Mouse (Mus musculus) frontal cortex, postnatal 25 days (tissue): ENCODE data around the gene Gm26566.
A peak's percentile ranks its signal among the peaks of the same experiment; 100 is the strongest.
"Not testable (repeated sequence)": the region's sequence is repeated elsewhere in the genome, so short reads cannot be mapped to it uniquely, and the experiment has no call there.

Experiments
- DNase-seq, 2 experiments: peaks; one replicate each; pipeline ENCODE4 v3.0.0; 2022; ENCODE audit warnings: low spot score in 2 of 2

The Gm26566 gene

GRCm38 (mm10) chr4:88739036-88739435 is 17.4 kb downstream of the Gm26566 start:
- no peak for DNase-seq

GRCm38 (mm10) chr4:88741426-88741825 is 19.8 kb downstream of the Gm26566 start:
- no peak for DNase-seq

GRCm38 (mm10) chr4:88742771-88743371 is 21.3 kb downstream of the Gm26566 start:
- DNase-seq: no peak

GRCm38 (mm10) chr4:88744207-88744606 is 22.6 kb downstream of the Gm26566 start:
- no peak for DNase-seq

GRCm38 (mm10) chr4:88749926-88750325 is 28.3 kb downstream of the Gm26566 start:
- no peak for DNase-seq

GRCm38 (mm10) chr4:88754818-88755340 is 33.3 kb downstream of the Gm26566 start, which contains the start of gene Gm13271:
TSS of gene Gm13271 (plus strand) at chr4:88754868.
- DNase-seq: peak; percentile 70 to 80

GRCm38 (mm10) chr4:88756581-88757513 is 35.2 kb downstream of the Gm26566 start:
- DNase-seq: not testable (repeated sequence)

- DNase-seq: peak; percentile 97 to 98
Measured at GRCm38 (mm10) chr4:88757628-88758031, 36.0 kb downstream of the Gm26566 start.

- DNase-seq: not testable (repeated sequence)
Measured at GRCm38 (mm10) chr4:88758751-88759150, 37.1 kb downstream of the Gm26566 start.

- peak; percentile 32 to 49 for DNase-seq
Measured at GRCm38 (mm10) chr4:88759610-88760268, 38.1 kb downstream of the Gm26566 start, which contains the start of gene Gm13283. TSS of gene Gm13283 (plus strand) at chr4:88760119.

- DNase-seq: peak in 1 of 2 experiments; percentile 24
Measured at GRCm38 (mm10) chr4:88760431-88760830, 38.8 kb downstream of the Gm26566 start.

GRCm38 (mm10) chr4:88761776-88762175 is 40.2 kb downstream of the Gm26566 start:
- peak; percentile 74 to 75 for DNase-seq

GRCm38 (mm10) chr4:88762341-88762740 is 40.7 kb downstream of the Gm26566 start:
- not testable (repeated sequence) for DNase-seq

GRCm38 (mm10) chr4:88763384-88764018 is 41.9 kb downstream of the Gm26566 start:
- not testable (repeated sequence) for DNase-seq
